Mouse (Mus musculus) layer of hippocampus, postnatal 10 days (tissue): Measurements from ENCODE around the gene Slc8a3. TPM values are rescaled to one million over a fixed set of nuclear protein-coding genes. Genes with fewer than 3 reads are reported as not detected.
A peak's percentile ranks its signal among the peaks of the same experiment; 100 is the strongest.

ENCODE experiments used
- DNase-seq, 2 experiments: peaks; one replicate each; pipeline ENCODE4 v3.0.0; 2021; ENCODE audit warnings: low spot score in 2 of 2
- total RNA-seq, 2 experiments: library from RNA; stranded (reverse); gene quantifications; 2 replicates each; pipeline ENCODE4 v1.2.3; 2021

Gene Slc8a3
- total RNA-seq, 2 experiments from 2014 or later, result 20.7 to 28.5 TPM

GRCm38 (mm10) chr12:81186081-81186480 is 146.9 kb downstream of the Slc8a3 start:
- DNase-seq, result no peak

GRCm38 (mm10) chr12:81184967-81185366 is 148.0 kb downstream of the Slc8a3 start:
- DNase-seq, result no peak

- peak; percentile 72 to 75 for DNase-seq
Observed at GRCm38 (mm10) chr12:81182073-81182472, 150.9 kb downstream of the Slc8a3 start.

GRCm38 (mm10) chr12:81175252-81175651 is 157.7 kb downstream of the Slc8a3 start:
- no peak for DNase-seq

- no peak for DNase-seq
Observed at GRCm38 (mm10) chr12:81173893-81174292, 159.1 kb downstream of the Slc8a3 start.

GRCm38 (mm10) chr12:81173011-81173410 is 160.0 kb downstream of the Slc8a3 start:
- DNase-seq, result no peak

- no peak for DNase-seq
Observed at GRCm38 (mm10) chr12:81170076-81170475, 162.9 kb downstream of the Slc8a3 start.

GRCm38 (mm10) chr12:81168494-81168893 is 164.5 kb downstream of the Slc8a3 start:
- DNase-seq, result no peak

GRCm38 (mm10) chr12:81168031-81168430 is 164.9 kb downstream of the Slc8a3 start:
- no peak for DNase-seq

GRCm38 (mm10) chr12:81167142-81167541 is 165.8 kb downstream of the Slc8a3 start:
- no peak for DNase-seq

GRCm38 (mm10) chr12:81166615-81167014 is 166.4 kb downstream of the Slc8a3 start:
- no peak for DNase-seq

GRCm38 (mm10) chr12:81166092-81166491 is 166.9 kb downstream of the Slc8a3 start:
- no peak for DNase-seq

GRCm38 (mm10) chr12:81163566-81163965 is 169.4 kb downstream of the Slc8a3 start:
- DNase-seq, result no peak

GRCm38 (mm10) chr12:81163131-81163530 is 169.8 kb downstream of the Slc8a3 start:
- DNase-seq, result no peak

GRCm38 (mm10) chr12:81161282-81161681 is 171.7 kb downstream of the Slc8a3 start:
- DNase-seq, result no peak

GRCm38 (mm10) chr12:81160831-81161230 is 172.1 kb downstream of the Slc8a3 start:
- peak in 1 of 2 experiments; percentile 44 for DNase-seq

GRCm38 (mm10) chr12:81160425-81160824 is 172.6 kb downstream of the Slc8a3 start:
- no peak for DNase-seq

GRCm38 (mm10) chr12:81159947-81160346 is 173.0 kb downstream of the Slc8a3 start:
- no peak for DNase-seq

GRCm38 (mm10) chr12:81156841-81157240 is 176.1 kb downstream of the Slc8a3 start:
- DNase-seq, result no peak

GRCm38 (mm10) chr12:81155675-81156074 is 177.3 kb downstream of the Slc8a3 start:
- DNase-seq, result no peak

GRCm38 (mm10) chr12:81152082-81152481 is 180.9 kb downstream of the Slc8a3 start:
- DNase-seq, result no peak

- DNase-seq, result no peak
Observed at GRCm38 (mm10) chr12:81150917-81151316, 182.1 kb downstream of the Slc8a3 start.

GRCm38 (mm10) chr12:81147956-81148355 is 185.0 kb downstream of the Slc8a3 start:
- no peak for DNase-seq
